Mouse (Mus musculus): Measurements from ENCODE around the gene Cdk15.
A peak's percentile ranks its signal among the peaks of the same experiment; 100 is the strongest.

Gene Cdk15

GRCm38 (mm10) chr1:59272189-59272588 is 15.5 kb downstream of the Cdk15 start:
- DNase-seq (ENCODE audit: low read depth, low spot score) = no peak

DNA sequence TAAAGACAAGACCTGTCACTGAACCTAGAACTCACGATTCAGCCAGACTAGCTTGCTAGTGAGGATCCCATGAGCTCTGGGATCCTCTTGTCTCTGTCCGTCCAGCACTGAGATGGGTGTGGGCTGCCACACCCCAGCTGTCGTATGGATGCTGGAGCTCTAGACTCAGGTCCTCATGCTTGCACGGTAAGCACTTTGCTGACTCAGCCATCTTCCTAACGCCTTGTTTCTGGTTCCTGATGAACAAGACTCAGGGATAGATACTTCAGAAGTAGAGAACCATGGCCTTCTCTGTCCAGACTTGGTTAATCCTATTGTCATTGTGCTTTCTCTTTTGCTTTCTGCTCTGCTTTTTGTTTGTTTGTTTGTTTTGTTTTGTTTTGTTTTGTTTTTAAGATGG is 29.2 kb downstream of the Cdk15 start:
- DNase-seq (ENCODE audit: low read depth, low spot score) = no peak

GRCm38 (mm10) chr1:59286316-59286850 is 29.7 kb downstream of the Cdk15 start:
- DNase-seq (ENCODE audit: low read depth, low spot score) = no peak

GRCm38 (mm10) chr1:59287733-59288132 is 31.0 kb downstream of the Cdk15 start:
- DNase-seq (ENCODE audit: low read depth, low spot score) = peak; percentile 61

- no peak for DNase-seq (ENCODE audit: low read depth, low spot score)
These were observed 34.9 kb downstream of the Cdk15 start for GRCm38 (mm10) chr1:59291652-59292051.

GRCm38 (mm10) chr1:59295769-59296168 is 39.1 kb downstream of the Cdk15 start:
- DNase-seq (ENCODE audit: low read depth, low spot score) = no peak

DNA sequence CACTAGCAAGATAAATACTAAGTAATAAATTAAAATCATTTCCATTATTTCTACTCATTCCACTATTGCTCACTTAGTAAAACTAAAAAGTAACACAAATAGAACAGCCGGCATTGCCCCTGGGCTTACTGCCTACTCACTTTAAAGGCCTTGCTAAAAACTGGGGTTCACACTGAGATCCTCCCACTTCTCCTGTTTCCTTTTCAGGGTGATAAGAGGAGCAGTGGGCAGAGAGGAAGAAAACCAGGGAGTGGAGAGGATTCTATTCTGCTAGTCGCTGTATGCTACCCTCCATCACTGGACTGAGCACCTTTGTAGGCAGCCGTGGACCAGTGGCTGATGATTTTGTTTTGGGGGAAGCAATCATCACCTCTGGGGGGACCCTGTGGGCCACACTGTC is 40.5 kb downstream of the Cdk15 start:
- DNase-seq (ENCODE audit: low read depth, low spot score) = no peak

GRCm38 (mm10) chr1:59298491-59299090 is 41.9 kb downstream of the Cdk15 start:
- DNase-seq (ENCODE audit: low read depth, low spot score) = no peak

DNA sequence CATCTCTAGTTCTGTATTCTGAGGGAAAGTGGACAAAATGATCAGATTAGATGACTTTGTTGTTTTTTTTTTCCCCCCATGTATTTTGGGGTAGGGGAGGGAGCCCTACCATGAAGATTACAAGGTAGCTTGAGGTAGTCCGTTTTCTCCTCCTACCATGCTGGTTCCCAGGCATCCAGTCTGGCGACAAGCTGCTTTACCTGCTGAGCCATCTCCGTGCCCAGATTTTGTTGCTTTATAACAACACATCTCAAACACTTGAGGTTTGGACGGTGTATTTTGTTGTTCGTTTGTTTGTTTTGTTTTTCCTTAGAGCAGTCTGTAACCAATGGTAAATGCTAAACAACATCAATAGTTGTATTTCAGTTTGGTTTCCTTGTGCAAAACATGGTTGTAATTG is 50.6 kb downstream of the Cdk15 start:
- no peak for DNase-seq (ENCODE audit: low read depth, low spot score)

GRCm38 (mm10) chr1:59311292-59311885 is 54.7 kb downstream of the Cdk15 start:
- DNase-seq (ENCODE audit: low read depth, low spot score) = no peak

GRCm38 (mm10) chr1:59312187-59313153 is 55.8 kb downstream of the Cdk15 start:
- no peak for DNase-seq (ENCODE audit: low read depth, low spot score)

DNA sequence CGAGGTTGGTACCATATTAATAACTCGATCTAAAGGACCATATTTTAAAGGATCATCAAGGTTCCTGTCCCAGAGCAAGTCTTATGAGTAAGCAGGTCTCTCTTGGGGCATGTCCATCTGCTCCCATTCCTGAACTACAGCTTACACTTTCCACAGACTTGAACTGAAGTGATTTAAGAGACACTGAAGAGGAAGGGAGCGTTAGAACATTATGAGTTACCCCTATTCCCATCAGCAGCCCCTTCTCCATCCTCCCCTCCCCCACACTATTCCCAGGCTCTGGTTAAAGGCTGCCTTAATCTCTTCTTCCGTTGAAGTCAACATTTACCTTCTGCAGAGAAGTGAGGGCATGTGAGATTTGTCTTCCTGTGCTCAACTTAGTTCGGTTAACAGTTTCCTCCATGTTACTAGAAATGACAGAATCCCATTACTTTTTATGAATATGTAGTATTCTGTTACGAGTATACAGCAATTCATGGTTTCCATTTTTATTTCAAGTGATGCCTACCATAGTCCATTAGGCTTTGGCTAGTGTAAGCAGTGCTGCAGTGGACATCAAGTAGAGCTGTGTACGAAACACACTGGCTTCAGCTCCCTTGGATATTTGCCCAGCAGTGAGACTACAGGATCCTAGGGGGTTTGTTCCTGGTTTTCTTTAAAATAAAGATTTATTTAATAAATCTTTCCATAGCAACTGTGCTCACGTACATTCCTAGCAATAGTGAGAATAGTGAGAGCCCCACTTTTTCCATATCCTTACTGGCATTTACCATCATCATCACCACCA is 56.6 kb downstream of the Cdk15 start:
- DNase-seq (ENCODE audit: low read depth, low spot score) = no peak

DNA sequence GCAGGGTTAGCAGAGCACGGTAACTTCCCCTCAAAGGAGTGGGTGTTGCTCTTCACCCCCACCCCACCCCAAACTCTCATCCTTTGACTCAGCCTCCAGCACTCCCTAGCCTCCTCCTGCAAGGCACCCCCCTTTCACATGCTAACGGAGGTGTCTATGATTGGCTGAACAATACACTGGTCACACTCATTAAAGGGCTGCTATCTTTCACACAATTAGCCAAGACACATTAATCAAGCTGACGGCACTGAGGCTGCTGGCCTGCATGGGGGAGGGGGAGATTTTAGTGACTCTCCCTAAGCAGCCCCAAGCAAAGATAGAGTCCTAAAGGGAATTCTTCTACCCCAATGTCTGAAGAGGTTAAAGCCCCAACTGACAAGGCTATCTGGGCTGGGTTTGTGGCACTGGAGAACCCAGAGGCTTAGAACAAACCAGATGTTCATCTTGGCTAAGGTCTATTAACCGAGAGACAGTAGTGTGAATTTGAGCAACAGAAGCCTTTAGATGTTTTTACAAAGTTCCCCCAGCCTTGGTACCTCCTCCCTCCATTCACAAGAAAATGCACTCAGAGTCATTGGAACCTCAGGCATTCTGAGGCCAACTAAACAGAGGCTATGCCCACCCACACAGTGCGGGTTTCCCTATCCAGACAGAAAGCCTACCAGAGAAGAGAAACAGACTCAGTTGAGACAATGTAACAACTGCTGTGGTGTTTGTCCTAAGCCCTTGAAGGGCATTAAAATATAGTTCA is 58.5 kb downstream of the Cdk15 start:
- peak; percentile 77 for DNase-seq (ENCODE audit: low read depth, low spot score)

- no peak for DNase-seq (ENCODE audit: low read depth, low spot score)
These were observed 59.3 kb downstream of the Cdk15 start for GRCm38 (mm10) chr1:59316031-59316385.

GRCm38 (mm10) chr1:59316386-59317051 is 59.8 kb downstream of the Cdk15 start:
- DNase-seq (ENCODE audit: low read depth, low spot score) = peak; percentile 79

DNA sequence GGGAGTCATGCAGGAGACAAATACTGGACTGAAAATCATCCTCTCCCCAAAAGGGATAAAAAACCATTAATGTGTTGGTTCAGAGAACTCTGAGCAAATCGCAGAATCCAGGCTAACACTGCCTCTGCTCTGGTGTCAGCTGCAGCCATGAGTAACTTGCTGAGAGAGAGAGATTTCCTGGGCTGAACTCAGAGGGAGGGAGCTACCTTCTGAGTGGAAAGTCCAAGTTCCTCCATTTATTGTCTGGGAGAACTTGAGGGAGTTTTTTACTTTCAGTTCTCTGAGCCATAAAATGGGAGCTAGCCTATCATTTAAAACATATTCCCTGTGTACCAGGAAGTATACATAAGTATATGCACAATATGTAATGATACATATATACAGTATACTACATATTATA is 60.7 kb downstream of the Cdk15 start:
- no peak for DNase-seq (ENCODE audit: low read depth, low spot score)

- no peak for DNase-seq (ENCODE audit: low read depth, low spot score)
These were observed 62.2 kb downstream of the Cdk15 start for GRCm38 (mm10) chr1:59318878-59319277.

DNA sequence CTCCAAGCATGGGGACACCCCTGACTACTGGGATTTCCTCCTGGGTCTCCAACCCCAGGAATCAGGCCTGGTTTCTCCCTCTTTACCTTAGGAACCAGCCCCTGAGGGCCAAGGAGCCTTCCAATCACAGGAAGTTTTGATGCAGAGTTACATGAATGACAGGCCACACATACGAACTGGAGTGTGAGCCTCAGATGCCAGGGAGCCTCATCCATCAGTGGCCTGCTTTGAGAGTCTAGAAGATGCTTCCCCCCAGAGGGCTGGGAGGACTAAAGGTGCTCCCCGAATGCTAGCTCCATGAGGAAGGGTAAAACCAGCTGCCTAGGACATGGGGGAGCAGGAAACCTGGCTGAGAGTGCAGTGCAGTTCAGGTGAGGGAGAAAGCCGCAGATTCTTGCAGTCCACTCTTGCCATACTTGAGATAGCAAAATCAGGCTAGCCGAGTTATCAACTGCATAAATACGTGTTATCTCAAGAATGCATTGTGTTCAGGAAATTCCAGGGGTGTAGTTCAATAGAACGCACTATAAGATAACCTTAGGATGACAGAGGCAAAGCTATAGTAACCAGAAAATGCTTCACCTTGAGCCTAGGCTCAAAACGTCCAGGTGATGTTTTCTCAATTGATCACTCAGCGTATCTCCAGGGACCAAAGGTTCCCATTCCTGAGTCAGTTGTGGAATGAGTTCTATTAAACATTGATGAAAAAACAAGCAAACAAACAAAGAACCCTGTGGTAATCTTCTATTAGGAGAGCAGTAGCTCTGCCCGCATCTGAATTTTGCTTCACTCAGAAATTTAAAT is 64.6 kb downstream of the Cdk15 start:
- no peak for DNase-seq (ENCODE audit: low read depth, low spot score)
